Mouse (Mus musculus): ENCODE measurements around the gene Znrf1.

DNA sequence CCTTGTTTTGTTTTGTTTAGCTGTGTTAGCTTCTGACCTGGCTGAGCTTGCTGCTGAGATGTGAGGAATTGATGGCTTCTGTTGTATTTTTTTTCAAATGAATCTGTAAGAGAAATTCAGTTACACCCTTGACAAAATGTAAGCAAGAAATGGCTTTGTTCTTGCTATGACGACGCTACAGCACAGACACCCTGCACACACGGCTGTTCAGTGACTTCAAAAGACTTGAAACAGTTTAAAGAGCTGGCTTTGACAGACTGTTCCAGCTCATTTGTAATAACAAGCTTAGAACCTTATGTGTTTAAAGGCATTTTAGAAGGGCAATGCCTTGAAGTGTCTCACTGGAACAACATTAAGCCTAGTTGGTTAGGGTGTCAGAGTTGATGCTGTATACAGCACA is 46.5 kb downstream of the Znrf1 start:
- TF ChIP-seq CTCF (IDR thresholded peaks at IDR 0.05; ENCODE audit: extremely low read depth, insufficient read length, insufficient replicate concordance, low read depth, low read length) (no peak), POLR2A (IDR thresholded peaks at IDR 0.05; ENCODE audit: low read depth, low read length) (no peak)

Data from small intestine, adult 2 months (tissue).